Mouse (Mus musculus): ENCODE results near the gene Narf. TPM values are rescaled to one million over a fixed set of nuclear protein-coding genes. Genes with fewer than 3 reads are reported as not detected.

The Narf gene
- polyA plus RNA-seq, 1 experiment from 2014 or later: 95.5 TPM

DNA sequence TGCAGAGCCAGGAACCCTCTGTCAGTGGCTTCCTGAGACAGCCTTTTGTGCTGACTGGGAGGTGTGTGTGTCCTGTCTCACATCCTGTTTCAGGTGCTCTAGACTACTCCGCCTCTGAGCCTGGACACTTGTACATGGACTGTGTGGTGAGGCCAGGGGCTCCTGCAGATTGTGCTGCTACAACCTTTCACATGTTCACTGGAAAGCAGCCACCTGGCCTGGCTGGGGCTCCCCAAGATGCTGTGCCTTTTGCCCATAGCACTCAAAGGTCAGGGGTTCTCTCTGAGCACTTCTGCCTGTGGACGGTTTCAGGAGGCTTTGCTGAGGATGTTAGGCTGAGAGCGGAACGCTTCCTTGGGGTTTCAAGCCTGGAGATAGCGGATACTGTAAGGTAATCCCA lies 16.3 kb upstream of the Narf start:
- Histone ChIP-seq H3K9me3 (no peaks in the 10 kb centered on the region), H3K4me3 (no peak overlapping the region), H3K27me3 (no peaks in the 10 kb centered on the region), H3K27ac (no peak overlapping the region), H3K36me3 (peaks cover 95% of the 10 kb centered on the region), H3K4me1 (replicated peaks) (no peaks in the 10 kb centered on the region), H3K9ac (no peak overlapping the region), H3K4me2 (no peak overlapping the region)
- ATAC-seq (ENCODE audit: low FRiP score): no peak
- 95% methylated on average over 5 of the region's 5 CpGs for WGBS

DNA sequence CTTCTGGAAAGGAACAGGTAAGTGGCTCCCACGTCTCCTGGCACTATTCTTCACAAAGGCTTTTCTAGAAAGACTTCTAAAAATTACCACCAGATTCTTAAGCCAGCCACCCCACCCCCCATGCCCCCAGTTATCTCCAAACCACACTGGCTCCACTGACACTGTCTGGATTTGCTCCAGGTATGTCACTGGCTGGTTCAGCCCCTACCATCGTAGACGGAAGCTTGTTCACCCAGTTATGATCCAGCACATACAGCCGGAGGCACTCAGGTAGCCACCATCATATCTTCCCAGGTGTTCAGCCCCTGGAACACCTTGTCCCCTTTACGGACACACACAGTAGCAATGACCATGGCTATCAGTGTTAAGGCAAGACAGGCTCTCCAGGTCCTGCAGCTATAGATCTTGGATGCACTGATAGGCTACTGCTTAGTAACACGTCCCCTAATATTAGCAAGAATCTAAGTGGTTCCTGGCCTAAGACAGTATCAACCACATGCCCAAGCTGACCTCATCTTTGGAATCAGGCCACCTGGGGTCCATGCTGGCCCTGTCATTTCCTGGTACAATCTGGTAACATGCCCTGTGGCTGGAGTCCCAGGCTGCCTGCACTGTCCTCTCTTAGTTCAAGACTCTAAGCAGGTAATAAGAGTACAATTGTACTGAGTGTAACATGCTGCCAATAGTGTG lies 15.6 kb upstream of the Narf start:
- Histone ChIP-seq H3K36me3 (peaks cover 95% of the 10 kb centered on the region), H3K9me3 (no peaks in the 10 kb centered on the region), H3K9ac (no peak overlapping the region), H3K27ac (no peak overlapping the region), H3K27me3 (no peaks in the 10 kb centered on the region), H3K4me1 (replicated peaks) (no peaks in the 10 kb centered on the region), H3K4me3 (no peak overlapping the region), H3K4me2 (no peak overlapping the region)
- no peak for ATAC-seq (ENCODE audit: low FRiP score)
- WGBS: 95% methylated on average over 6 of the region's 6 CpGs

DNA sequence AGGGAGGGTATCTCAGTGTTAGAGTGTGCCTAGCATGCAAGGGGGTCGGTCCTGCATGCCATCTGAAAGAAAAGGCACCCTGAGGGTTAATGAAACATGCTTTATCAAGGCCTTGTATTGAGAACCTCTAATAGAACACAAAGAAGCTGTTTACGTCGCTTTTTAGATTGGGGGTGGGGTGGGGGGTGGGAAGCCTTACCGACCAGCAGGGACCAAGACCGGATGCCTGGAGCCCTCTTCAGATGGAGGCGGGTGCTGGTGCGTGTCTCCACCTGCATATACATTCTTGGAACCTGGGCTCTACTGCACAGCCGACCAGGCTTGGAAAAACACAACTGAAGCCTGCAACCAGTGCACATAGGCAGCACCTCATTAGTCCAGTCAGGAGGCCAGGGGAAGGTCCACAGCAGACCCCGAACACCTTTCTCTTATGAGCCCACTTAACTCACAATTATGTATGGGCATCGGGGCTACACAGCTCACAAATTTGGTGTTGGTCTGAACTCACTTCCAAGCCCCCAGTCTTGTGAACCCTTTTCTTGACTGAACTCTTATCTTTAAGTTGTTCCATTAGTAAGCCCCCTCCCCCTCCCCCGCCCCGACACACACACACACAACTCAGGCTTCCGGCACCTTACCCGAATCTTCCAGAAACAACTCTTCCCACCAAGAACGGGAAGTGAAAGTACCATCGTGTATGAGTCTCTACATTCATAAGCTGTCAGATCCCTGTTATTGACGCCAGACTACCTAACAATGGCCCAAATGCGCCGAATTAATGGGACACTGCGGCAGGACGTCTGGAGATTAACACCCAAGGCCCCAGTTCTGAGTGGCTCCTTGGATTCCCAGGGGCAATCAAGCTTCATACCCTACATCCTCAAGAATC lies 8.7 kb upstream of the Narf start:
- 29% methylated on average over 21 of the region's 21 CpGs for WGBS
- peak; percentile 39 for ATAC-seq (ENCODE audit: low FRiP score)

DNA sequence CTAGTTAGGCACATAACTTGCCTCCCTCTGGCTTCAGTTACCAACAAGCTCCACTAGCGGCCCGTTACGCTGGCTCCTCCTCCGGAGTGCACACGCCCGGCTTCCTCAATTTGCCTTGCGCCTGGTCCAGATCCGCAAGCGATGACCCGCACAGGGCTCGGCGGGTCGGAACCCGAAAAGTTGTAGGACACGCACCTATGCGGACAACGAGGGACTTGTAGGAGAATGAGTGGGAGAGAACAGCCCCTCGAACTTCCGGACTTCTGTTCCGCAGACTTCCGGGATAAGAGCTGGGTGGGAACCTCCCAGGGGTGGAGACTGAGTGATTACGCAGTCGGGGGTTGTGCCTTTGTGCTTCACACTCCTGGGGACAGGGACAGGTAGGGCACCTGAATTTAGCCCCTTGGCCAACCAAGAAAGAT lies 8.0 kb upstream of the Narf start, which contains the start of gene Cybc1:
Gene Cybc1, minus strand, starts transcription at position 305 of the 422 bp plus-strand sequence.
- Histone ChIP-seq H3K4me1 (replicated peaks) (peaks cover 29% of the 10 kb centered on the region), H3K9ac (peak within 1 kb of the TSS; percentile 86), H3K27me3 (no peaks in the 10 kb centered on the region), H3K9me3 (no peaks in the 10 kb centered on the region), H3K27ac (peak within 1 kb of the TSS; percentile 77), H3K4me2 (peak within 1 kb of the TSS; percentile 87), H3K4me3 (peak within 1 kb of the TSS; percentile 75), H3K36me3 (peaks cover 32% of the 10 kb centered on the region)
- under 1% methylated on average over 23 of the region's 23 CpGs for WGBS
- peak; percentile 88 for ATAC-seq (ENCODE audit: low FRiP score)

More for the DNA sequence above, 8.7 kb upstream of the Narf start:
- Histone ChIP-seq H3K4me2 (peak overlapping the region; percentile 87), H3K27me3 (no peaks in the 10 kb centered on the region), H3K9me3 (no peaks in the 10 kb centered on the region), H3K4me3 (peak overlapping the region; percentile 75), H3K27ac (peak overlapping the region; percentile 77), H3K4me1 (replicated peaks) (peaks cover 29% of the 10 kb centered on the region), H3K36me3 (peaks cover 39% of the 10 kb centered on the region), H3K9ac (peak overlapping the region; percentile 86)

DNA sequence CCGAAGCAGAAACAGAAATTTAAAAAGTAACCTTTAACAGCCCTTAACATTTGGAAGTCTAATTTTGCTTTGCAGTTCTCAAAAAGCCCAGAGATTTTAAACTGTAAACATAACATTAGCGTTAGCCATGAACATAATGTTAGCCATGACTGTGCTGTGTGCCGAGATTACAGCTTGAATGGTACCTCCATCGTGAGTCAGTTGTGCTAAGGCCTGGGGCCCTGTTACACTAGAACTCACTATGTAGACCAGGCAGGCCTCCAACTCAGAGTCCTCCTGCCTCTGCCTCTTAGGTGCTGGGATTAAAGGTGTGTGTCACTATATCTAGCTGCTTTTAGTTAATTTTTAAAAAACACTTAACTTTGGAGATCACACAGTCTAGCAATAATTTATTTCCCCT lies 5.9 kb upstream of the Narf start:
- WGBS: 82% methylated on average over 4 of the region's 4 CpGs
- Histone ChIP-seq H3K36me3 (peaks cover 10% of the 10 kb centered on the region), H3K4me2 (no peak overlapping the region), H3K27ac (no peak overlapping the region), H3K4me3 (no peak overlapping the region), H3K27me3 (no peaks in the 10 kb centered on the region), H3K9ac (no peak overlapping the region), H3K4me1 (replicated peaks) (peaks cover 35% of the 10 kb centered on the region), H3K9me3 (no peaks in the 10 kb centered on the region)
- ATAC-seq (ENCODE audit: low FRiP score): no peak

DNA sequence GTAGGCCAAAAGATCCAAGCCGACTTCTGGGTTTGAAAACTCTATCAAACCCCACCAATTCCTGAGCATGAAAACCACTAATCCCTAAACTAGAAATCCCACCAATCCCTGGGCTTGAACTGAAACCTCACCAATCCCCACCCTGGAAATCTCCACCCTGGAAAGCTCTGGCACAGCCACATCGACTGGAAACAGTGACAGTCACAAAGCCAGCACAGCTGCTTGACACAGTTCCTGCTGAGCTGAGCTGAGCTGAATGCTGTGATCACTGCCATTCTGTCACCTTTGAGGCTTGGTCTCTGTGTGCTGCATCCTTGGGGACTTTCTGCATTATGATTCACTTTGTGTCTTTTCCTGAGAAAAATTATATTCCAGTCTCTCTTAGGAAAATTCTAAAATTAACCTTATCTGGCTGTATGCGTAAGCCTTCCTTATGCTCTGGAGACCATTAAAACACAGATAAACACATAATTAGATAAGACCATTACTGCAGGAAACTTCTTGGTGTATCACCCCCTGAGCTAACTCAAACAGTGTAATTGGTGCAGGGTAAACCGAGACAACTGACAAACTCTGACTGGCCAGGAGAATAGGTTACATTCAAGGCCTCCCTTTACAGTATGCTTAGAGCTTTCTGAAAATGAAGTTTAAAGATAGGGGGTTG lies 5.3 kb upstream of the Narf start:
- no peak overlapping the region for H3K9ac ChIP-seq
- H3K4me3 ChIP-seq: no peak overlapping the region
- 61% methylated on average over 4 of the region's 4 CpGs for WGBS
- no peak for ATAC-seq (ENCODE audit: low FRiP score)
- no peak overlapping the region for H3K4me2 ChIP-seq
- peaks cover 37% of the 10 kb centered on the region for H3K4me1 ChIP-seq (replicated peaks)
- no peaks in the 10 kb centered on the region for H3K9me3 ChIP-seq
- H3K36me3 ChIP-seq: peaks cover 5% of the 10 kb centered on the region
- no peaks in the 10 kb centered on the region for H3K27me3 ChIP-seq
- H3K27ac ChIP-seq: no peak overlapping the region

DNA sequence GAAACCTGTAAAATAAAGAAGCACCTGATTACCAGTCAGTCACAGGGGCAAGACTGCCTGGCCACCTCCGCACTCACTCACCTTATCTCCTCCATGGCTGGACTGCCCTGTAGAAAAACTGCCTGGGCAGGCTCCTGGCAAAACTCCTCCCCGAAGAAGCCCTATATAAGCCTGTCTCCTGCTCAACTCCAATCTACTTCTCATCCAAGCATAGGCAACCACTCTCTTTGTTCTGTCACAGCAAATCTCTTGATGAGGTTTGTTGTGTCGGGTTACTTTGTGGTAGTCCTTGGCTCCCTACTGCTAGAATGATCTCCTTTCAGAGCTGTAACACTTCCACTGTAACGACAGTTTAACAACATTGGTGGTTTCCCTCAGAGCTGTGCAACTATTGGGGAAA lies 4.3 kb upstream of the Narf start:
- Histone ChIP-seq H3K9me3 (no peaks in the 10 kb centered on the region), H3K36me3 (no peaks in the 10 kb centered on the region), H3K4me3 (no peak overlapping the region), H3K27me3 (no peaks in the 10 kb centered on the region), H3K4me1 (replicated peaks) (peaks cover 29% of the 10 kb centered on the region), H3K27ac (no peak overlapping the region), H3K9ac (no peak overlapping the region), H3K4me2 (no peak overlapping the region)
- 48% methylated on average over 4 of the region's 4 CpGs for WGBS
- ATAC-seq (ENCODE audit: low FRiP score): no peak

DNA sequence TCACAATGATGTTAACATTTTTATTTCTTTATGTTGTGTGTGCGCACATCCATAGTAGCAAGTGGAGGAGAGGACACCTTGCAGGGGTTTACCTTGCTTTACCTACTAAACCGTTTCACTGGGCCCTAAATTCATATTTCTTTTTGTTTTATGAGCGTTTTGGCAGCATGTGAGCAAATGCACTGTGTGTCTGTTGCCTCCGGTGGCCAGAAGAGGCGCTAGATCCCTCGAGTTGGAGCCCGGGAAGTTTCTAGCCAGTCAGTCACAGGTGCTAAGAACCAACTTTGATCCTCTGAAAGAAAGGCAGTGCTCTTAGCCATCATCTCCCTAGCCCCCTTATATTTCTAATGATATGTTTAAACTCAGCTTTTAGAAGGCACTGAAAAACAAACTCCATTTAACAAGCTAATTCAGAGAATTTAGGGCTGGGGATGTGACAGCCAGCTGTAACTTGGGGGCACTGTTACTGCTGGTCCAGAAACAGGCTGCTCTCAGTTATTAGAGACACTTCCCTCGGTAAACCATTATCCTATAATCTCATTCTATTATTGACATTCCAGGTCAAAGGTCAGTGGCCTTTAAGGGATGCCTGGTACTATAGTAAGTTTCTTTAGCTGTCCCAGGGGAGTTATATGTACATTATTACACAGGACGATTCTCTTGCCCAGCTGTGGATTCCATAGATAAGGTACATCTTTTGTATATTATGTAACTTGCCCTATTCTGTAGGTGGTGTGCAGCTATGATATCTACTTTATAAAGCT lies 1.4 kb upstream of the Narf start:
- Histone ChIP-seq H3K4me1 (replicated peaks) (peaks cover 33% of the 10 kb centered on the region), H3K4me2 (peak overlapping the region; percentile 53), H3K36me3 (peaks cover 16% of the 10 kb centered on the region), H3K9me3 (no peaks in the 10 kb centered on the region), H3K27ac (peak overlapping the region; percentile 100), H3K27me3 (no peaks in the 10 kb centered on the region), H3K9ac (no peak overlapping the region), H3K4me3 (no peak overlapping the region; the same call in 1 of the 2 replicates)
- no peak for ATAC-seq (ENCODE audit: low FRiP score)
- WGBS: 28% methylated on average over 9 of the region's 9 CpGs

DNA sequence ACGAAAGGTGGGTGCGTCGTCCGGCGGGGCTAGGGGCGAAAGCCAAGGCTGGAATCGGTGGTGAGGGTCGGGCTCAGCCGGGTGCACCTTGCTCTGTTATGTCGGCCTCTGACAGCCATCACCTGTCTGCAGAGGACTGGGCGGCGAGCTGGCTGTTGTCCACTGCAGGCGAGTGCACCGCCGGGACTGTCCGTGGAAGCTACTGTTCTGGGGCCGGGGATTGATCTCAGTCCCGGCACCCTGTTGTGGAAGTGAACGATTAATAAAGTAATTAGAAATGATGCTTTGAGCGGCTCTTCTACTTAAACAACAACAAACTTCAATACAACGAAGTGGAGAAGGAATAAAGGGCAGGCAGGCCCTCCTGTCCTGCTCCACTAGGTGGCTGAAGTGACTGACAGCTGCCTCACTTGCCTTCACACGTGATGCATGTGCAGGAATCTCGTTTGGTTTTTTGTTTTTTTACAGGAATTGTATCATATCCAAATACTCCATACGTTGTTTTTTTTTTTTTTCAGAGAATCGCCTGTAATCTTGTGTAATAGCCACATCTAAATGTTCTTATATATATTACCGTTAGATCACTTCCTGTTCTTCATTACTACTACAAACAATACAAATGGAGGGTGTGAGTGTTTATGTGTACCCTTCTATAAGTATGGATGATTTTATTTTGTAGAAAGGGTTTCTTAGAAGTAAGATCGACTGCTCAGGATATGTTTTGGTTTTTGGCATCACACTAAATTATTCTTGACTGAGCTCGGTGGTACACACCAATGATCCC lies 484 bp downstream of the Narf start:
- H3K4me3 ChIP-seq: peak overlapping the region; percentile 72
- H3K9me3 ChIP-seq: no peaks in the 10 kb centered on the region
- H3K36me3 ChIP-seq: peaks cover 31% of the 10 kb centered on the region
- H3K27me3 ChIP-seq: no peaks in the 10 kb centered on the region
- peak overlapping the region; percentile 70 for H3K4me2 ChIP-seq
- ATAC-seq (ENCODE audit: low FRiP score): peak; percentile 11; the same call in 1 of the 2 replicates
- 4% methylated on average over 28 of the region's 28 CpGs for WGBS
- peaks cover 49% of the 10 kb centered on the region for H3K4me1 ChIP-seq (replicated peaks)
- H3K27ac ChIP-seq: peak overlapping the region; percentile 100
- H3K9ac ChIP-seq: peak overlapping the region; percentile 89

DNA sequence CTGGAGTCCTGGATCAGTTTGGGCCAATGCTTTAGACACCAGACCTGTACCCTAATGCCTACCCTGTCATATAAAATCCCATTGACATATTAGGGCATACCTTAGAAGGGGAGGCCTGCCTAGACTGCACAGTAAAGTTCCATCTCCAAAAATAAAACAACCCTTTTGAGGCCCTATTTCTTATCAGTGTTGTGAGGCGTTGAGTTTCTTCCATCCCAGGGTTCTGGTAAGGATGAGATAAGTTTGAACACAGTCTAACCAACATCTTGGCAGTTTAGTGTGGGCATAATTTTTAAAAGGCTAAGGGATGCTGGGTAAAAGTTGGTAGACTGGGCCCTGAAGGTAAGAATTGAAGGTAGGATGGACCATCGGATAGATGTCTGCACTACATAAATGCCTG lies 2.6 kb downstream of the Narf start:
- Histone ChIP-seq H3K9me3 (no peaks in the 10 kb centered on the region), H3K27ac (no peak overlapping the region), H3K9ac (no peak overlapping the region), H3K4me2 (no peak overlapping the region; the same call in 1 of the 2 replicates), H3K4me3 (no peak overlapping the region), H3K4me1 (replicated peaks) (peaks cover 49% of the 10 kb centered on the region), H3K27me3 (no peaks in the 10 kb centered on the region), H3K36me3 (peaks cover 51% of the 10 kb centered on the region)
- ATAC-seq (ENCODE audit: low FRiP score): no peak
- 94% methylated on average over 2 of the region's 2 CpGs for WGBS

DNA sequence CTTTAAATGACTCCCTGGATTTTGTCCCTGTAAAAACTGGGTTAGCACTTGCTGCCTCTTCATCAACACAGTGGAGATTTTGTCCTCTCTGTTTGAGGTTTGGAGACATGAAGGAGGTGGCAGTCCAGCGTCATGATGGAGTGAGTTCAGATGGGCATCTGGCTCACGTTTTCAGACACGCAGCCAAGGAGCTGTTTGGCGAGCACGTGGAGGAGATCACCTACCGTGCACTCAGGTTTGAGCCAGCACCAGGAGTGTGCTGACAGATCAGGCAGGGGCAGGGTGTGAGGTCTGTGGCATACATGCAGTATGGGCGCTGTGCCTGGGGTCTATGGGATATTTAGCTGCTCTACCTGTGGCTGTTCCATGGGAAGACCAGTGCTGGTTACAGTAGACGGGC lies 13.1 kb downstream of the Narf start:
- H3K36me3 ChIP-seq: peaks cover 98% of the 10 kb centered on the region
- H3K4me2 ChIP-seq: no peak overlapping the region
- H3K9ac ChIP-seq: no peak overlapping the region
- no peaks in the 10 kb centered on the region for H3K4me1 ChIP-seq (replicated peaks)
- no peak for ATAC-seq (ENCODE audit: low FRiP score)
- 93% methylated on average over 8 of the region's 8 CpGs for WGBS
- no peaks in the 10 kb centered on the region for H3K27me3 ChIP-seq
- no peak overlapping the region for H3K4me3 ChIP-seq
- no peaks in the 10 kb centered on the region for H3K9me3 ChIP-seq
- H3K27ac ChIP-seq: no peak overlapping the region

All from hindbrain, embryonic 13.5 days (tissue).